Mouse (Mus musculus) intestine, embryonic 14.5 days (tissue): ENCODE measurements around the gene Grin3b. TPM values are rescaled to one million over a fixed set of nuclear protein-coding genes. Genes with fewer than 3 reads are reported as not detected.

Experiments used
- ATAC-seq: fragments of 200-750 bp; cut with Nextera tagmentation; replicated peaks from 2 replicates; pipeline ENCODE4 v1.8.0; 2017; ENCODE audit warnings: low read depth, moderate number of reproducible peaks, moderate TSS enrichment, moderate library complexity; ENCODE audit not compliant: low FRiP score, low TSS enrichment
- DNase-seq: peaks from one replicate; pipeline ENCODE4 v3.0.0-alpha.2; 2018; ENCODE audit warnings: low spot score
- H3K27ac ChIP-seq: fragments of 300-500 bp; sonication (generic); 2 replicates; pipeline ENCODE4 v1.5.1; 2014; ENCODE audit warnings: low read depth, mild to moderate bottlenecking, control low read depth
- H3K27me3 ChIP-seq: fragments of 300-500 bp; sonication (generic); replicated peaks from 2 replicates; pipeline ENCODE4 v1.6.1; 2014; ENCODE audit warnings: low read length, control low read depth; ENCODE audit not compliant: control insufficient read depth, insufficient read depth
- H3K36me3 ChIP-seq: fragments of 300-500 bp; sonication (generic); 2 replicates; pipeline ENCODE4 v1.6.1; 2014; ENCODE audit warnings: low read length, control low read depth; ENCODE audit not compliant: control insufficient read depth, insufficient read depth
- H3K4me1 ChIP-seq: fragments of 300-500 bp; sonication (generic); replicated peaks from 2 replicates; pipeline ENCODE4 v1.6.1; 2014; ENCODE audit warnings: low read length, control low read depth, mixed read lengths; ENCODE audit not compliant: control insufficient read depth, insufficient read depth
- H3K4me2 ChIP-seq: fragments of 300-500 bp; sonication (generic); 2 replicates; pipeline ENCODE4 v1.6.1; 2014; ENCODE audit warnings: low read length
- H3K4me3 ChIP-seq: fragments of 300-500 bp; sonication (generic); 2 replicates; pipeline ENCODE4 v1.5.1; 2014; ENCODE audit warnings: low read depth, low read length, control low read depth, mixed read lengths
- H3K9ac ChIP-seq: fragments of 300-500 bp; sonication (generic); 2 replicates; pipeline ENCODE4 v1.6.1; 2014; ENCODE audit warnings: mild to moderate bottlenecking, low read length
- H3K9me3 ChIP-seq: fragments of 300-500 bp; sonication (generic); 2 replicates; pipeline ENCODE4 v1.6.1; 2016; ENCODE audit warnings: low read length, control low read depth; ENCODE audit not compliant: control insufficient read depth
- WGBS: fragments of 180-500 bp; shearing (Covaris S2); extraction: QIAGEN DNeasy Blood & Tissue Kit; methylation state at CpG from one replicate; pipeline ENCODE4 v1.1.7; 2014; 5-methylcytosine and 5-hydroxymethylcytosine counted together
- polyA plus RNA-seq: library from polyadenylated mRNA; unstranded; fragments of >200 nt; fragmentation: Nextera tagmentation; extraction: Ambion mirVana; gene quantifications from 2 replicates; pipeline ENCODE4 v1.2.1, GENCODE M21; 2014

Grin3b gene
- polyA plus RNA-seq, 1 experiment from 2014 or later = 0.28 TPM

DNA sequence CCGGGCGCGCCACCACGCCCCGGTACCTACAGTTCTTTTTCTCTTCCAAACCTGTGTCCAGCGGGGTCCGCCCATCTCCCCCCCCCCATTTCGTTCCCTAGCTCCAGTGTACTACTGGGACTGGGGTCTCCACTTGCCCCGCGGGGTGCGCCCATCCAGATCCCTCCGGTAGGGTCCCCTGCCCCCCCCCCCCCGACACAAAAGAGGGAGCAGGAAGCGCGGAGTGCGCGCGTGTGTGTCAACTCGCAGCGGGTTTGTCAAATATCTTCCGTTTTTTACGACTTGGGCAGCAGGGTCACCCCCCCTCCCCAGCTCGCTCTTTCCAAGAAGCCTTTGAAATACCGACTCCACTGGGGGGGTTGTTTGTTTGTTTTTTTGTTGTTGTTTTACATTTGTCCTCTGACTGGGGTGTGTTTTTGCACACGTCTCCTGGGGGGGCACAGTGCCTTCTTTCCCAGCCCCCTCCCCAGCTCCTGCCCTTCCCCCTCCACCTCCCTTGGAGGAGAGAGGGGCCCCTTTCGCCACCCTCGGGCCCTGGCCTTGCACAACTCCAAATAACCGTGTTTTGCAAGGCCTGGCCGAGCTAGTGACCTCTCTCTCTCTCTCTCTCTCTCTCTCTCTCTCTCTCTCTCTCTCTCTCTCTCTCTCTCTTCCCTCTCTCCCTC, 42.4 kb upstream of the Grin3b start:
- peaks cover 32% of the 10 kb centered on the region for H3K4me1 ChIP-seq
- H3K36me3 ChIP-seq = peaks cover 23% of the 10 kb centered on the region
- H3K27ac ChIP-seq = peak overlapping the region; percentile 80
- H3K9me3 ChIP-seq = no peaks in the 10 kb centered on the region
- peak overlapping the region; percentile 76 for H3K9ac ChIP-seq
- H3K4me3 ChIP-seq = peak overlapping the region; percentile 58
- under 1% methylated on average over 29 of the region's 29 CpGs for WGBS
- DNase-seq (peak; percentile 79), ATAC-seq (no peak)
- H3K4me2 ChIP-seq = peak overlapping the region; percentile 88
- H3K27me3 ChIP-seq = no peaks in the 10 kb centered on the region; the same call in 1 of the 2 replicates

DNA sequence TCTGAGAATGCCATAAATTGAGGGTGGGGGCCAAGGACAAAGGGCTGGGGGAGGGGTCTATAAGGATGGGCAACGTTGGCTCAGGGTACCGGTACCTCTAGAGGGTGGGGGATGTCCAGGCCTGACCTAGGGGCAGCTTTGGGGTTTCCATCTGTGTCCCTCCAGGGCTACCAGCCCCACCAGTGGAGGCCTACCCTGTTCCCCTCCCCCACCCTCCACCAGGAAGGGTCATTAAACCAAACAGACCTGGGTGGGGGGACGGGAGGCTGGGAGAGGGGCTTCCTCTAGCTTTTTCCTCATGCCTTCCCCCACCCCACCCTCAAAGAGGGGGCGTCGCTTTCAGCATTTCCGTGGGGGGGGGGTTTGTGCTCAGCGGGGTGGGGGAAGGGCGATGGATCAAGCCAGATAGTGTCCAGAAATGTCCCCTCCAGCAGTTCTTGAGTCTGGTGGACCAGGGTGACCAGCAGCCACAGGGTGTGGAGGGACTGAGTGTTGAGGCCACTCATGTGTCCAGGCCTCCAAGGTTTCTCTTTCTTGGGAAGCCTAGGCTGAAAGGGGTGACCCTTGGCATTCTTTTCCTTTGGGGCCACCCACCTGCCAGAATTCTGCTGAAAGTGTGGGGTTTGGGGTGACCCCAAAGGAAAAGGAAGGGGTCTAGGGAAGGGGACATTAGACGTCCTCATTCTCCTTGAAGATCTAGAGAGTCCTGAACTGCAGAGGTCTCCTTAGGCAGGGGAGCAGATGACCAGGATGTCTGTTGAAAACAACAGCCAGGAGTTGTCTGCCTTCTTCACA, 41.4 kb upstream of the Grin3b start:
- Histone ChIP-seq H3K27me3 (no peaks in the 10 kb centered on the region), H3K4me1 (peaks cover 33% of the 10 kb centered on the region), H3K9me3 (no peaks in the 10 kb centered on the region), H3K9ac (peak overlapping the region; percentile 46; the same call in 1 of the 2 replicates), H3K36me3 (peaks cover 30% of the 10 kb centered on the region), H3K4me3 (peak overlapping the region; percentile 58), H3K27ac (peak overlapping the region; percentile 54; the same call in 1 of the 2 replicates), H3K4me2 (peak overlapping the region; percentile 88)
- 15% methylated on average over 9 of the region's 9 CpGs for WGBS
- peak; percentile 55 for DNase-seq
- no peak for ATAC-seq

DNA sequence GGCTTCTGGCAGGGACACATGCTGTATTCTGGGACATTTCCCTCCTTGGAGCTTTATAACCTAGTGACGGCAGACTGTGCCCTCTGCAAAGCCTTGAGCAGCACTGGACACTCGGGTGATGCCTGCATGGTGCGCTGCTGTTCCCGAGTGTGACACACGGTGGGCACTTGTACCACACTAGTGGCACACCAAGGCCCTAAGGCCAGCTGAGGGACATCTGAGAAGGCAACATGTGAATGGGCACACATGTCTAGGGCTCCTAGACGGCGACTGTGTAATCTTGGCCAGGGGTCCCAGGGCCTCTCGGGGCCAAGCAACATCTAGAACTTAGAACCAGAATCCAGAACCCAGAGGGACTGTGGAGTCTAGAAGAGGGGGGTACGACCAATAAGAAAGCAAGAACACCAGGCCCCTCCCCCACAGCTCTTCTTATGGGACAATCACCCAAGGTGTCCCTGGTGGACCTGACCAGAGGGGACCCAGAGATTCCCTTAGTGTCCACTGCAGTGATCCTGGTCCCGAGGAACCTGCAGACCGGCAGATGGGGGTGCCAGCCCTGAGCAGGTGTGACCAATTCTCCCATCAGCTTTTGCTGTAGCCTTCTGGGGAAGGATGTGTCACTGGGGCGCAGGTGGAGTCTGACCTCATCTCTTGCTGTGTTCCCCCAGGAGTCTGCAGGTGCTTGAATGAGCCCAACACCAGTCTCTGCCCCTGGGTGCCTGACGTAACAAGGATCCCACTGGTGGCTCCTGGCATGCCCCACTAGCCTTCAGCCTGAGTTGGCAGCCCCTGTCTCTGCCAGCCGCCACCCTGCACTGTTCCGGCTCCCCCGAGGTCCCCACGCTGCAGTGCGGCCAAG, 40.3 kb upstream of the Grin3b start:
- Histone ChIP-seq H3K4me3 (no peak overlapping the region), H3K27me3 (no peaks in the 10 kb centered on the region), H3K4me2 (no peak overlapping the region), H3K9me3 (no peaks in the 10 kb centered on the region), H3K9ac (0 out of 2 replicates have a peak overlapping the region, but pooled peaks have one; percentile 7), H3K4me1 (peaks cover 36% of the 10 kb centered on the region), H3K27ac (no peak overlapping the region), H3K36me3 (peaks cover 33% of the 10 kb centered on the region)
- no peak for ATAC-seq
- no peak for DNase-seq
- 87% methylated on average over 18 of the region's 18 CpGs for whole genome bisulfite sequencing

DNA sequence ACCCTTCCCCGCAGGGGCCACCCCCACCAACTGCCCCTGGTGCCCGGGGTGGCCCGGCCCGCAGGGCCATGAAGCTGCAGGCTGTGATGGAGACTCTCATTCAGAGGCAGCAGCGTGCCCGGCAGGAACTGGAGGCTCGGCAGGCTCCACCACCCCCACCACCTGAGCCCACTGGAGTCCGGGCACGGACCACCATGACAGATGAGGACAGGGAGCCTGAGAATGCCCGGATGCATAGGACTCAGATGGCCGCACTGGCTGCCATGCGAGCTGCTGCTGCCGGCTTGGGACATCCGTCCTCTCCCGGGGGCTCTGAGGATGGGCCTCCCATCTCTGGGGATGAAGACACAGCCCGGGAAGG, 39.7 kb upstream of the Grin3b start:
- H3K9ac ChIP-seq = no peak overlapping the region
- no peak for ATAC-seq
- WGBS = 91% methylated on average over 16 of the region's 16 CpGs

DNA sequence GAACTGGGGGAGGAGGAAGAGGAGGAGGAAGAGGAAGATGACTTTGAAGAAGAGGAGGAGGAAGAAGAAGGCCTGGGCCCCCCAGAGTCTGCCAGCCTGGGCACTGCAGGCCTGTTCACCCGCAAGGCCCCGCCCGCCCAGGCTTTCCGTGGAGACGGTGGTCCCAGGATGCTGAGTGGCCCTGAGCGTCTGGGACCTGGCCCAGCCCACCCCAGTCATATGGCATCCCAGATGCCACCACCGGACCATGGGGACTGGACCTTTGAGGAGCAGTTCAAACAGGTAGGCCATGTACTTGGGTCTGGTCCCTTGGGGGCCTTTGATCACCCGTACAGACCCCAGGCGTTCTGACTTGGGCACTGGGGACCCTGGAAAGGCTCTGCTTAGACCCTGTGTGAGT, 38.7 kb upstream of the Grin3b start:
- Histone ChIP-seq H3K27ac (no peak overlapping the region), H3K9ac (no peak overlapping the region), H3K4me3 (no peak overlapping the region), H3K4me1 (peaks cover 37% of the 10 kb centered on the region), H3K9me3 (no peaks in the 10 kb centered on the region), H3K4me2 (no peak overlapping the region), H3K27me3 (no peaks in the 10 kb centered on the region), H3K36me3 (peaks cover 44% of the 10 kb centered on the region)
- DNase-seq (no peak), ATAC-seq (no peak)
- WGBS = 76% methylated on average over 9 of the region's 9 CpGs

More for the DNA sequence above, 39.7 kb upstream of the Grin3b start:
- DNase-seq = no peak
- Histone ChIP-seq H3K27ac (no peak overlapping the region), H3K4me1 (peaks cover 33% of the 10 kb centered on the region), H3K36me3 (peaks cover 39% of the 10 kb centered on the region), H3K4me2 (no peak overlapping the region), H3K4me3 (no peak overlapping the region), H3K9me3 (no peaks in the 10 kb centered on the region), H3K27me3 (no peaks in the 10 kb centered on the region)

DNA sequence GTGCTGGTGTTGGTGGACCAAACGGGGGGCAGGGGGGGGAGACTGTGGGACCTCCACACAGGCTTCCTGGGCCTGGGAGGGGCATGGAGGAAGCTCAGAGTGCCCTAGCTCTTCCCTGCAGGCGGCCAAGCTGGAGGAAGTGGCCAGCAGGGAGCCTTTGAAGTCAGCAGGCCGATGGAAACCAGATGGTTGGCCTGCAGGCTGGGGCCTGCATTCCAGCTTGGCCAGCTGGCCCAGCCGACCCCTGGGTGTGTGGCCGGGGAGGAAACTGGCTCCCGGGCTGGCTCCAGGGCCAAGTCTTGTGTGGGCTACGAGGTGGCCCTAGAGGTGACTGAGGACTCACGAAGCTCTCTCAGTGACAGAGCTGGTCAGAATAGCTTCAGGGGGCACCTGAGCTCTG, 37.8 kb upstream of the Grin3b start:
- H3K4me1 ChIP-seq = peaks cover 39% of the 10 kb centered on the region
- ATAC-seq = no peak
- no peaks in the 10 kb centered on the region for H3K27me3 ChIP-seq
- no peaks in the 10 kb centered on the region for H3K9me3 ChIP-seq
- DNase-seq = no peak
- 0 out of 2 replicates have a peak overlapping the region, but pooled peaks have one; percentile 7 for H3K9ac ChIP-seq
- peak overlapping the region; percentile 43; the same call in 1 of the 2 replicates for H3K27ac ChIP-seq
- no peak overlapping the region for H3K4me2 ChIP-seq
- H3K36me3 ChIP-seq = peaks cover 53% of the 10 kb centered on the region
- 22% methylated on average over 8 of the region's 8 CpGs for WGBS
- no peak overlapping the region for H3K4me3 ChIP-seq

DNA sequence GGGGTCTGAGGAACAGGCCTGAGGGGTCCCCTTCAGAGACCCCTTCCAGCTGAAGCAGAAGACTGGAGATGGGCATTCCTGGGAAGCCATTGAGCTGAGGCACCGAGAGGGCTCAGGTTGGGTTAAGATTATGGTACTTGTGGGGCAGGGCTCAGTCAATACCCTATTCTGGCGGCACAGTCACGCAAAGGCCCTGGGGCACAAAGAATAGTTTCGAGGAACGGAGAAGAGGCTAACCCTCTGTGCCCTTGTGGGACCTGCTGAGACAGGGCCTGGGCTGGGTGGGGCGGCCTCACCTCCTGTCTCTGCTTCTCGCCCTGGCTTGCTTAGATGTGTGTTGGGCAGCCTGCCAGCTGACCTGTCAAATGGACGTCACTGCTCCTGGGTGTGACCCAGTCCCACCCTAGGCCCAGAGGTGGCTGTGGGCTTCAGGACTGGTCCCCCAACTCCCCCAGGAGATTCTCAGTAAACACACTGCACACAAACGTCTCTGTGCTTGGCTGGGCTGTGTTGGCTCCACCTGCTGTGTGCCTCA, 37.3 kb upstream of the Grin3b start:
- H3K9me3 ChIP-seq = no peaks in the 10 kb centered on the region
- ATAC-seq = no peak
- 61% methylated on average over 9 of the region's 9 CpGs for WGBS
- no peak overlapping the region for H3K4me3 ChIP-seq
- DNase-seq = no peak
- 0 out of 2 replicates have a peak overlapping the region, but pooled peaks have one; percentile 43 for H3K27ac ChIP-seq
- no peak overlapping the region for H3K4me2 ChIP-seq
- peaks cover 39% of the 10 kb centered on the region for H3K4me1 ChIP-seq
- peaks cover 57% of the 10 kb centered on the region for H3K36me3 ChIP-seq
- H3K27me3 ChIP-seq = no peaks in the 10 kb centered on the region
- H3K9ac ChIP-seq = no peak overlapping the region

DNA sequence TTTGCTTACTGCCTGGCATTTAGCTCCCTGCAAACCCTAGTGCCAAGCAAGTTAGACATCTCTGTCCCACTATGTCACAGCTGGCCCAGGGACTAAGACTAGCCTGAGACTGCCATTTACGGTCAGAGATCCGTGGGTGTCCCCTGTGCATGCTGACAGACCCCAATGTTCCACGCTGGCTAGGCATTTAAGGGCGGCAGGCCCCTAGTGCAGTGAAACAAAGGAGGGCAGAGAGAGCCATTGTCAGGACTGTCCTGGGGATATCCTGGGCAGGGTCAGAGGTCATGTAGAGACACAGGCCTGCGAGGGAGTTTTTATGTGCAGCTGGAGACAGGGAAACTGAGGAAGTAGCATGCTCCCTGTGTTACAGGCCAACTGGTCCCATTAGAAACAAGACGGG, 36.7 kb upstream of the Grin3b start:
- no peaks in the 10 kb centered on the region for H3K27me3 ChIP-seq
- H3K9ac ChIP-seq = no peak overlapping the region
- WGBS = 72% methylated on average over 6 of the region's 6 CpGs
- ATAC-seq (no peak), DNase-seq (no peak)
- H3K4me1 ChIP-seq = peaks cover 37% of the 10 kb centered on the region
- peaks cover 57% of the 10 kb centered on the region for H3K36me3 ChIP-seq
- no peak overlapping the region for H3K4me3 ChIP-seq
- H3K27ac ChIP-seq = no peak overlapping the region
- no peak overlapping the region for H3K4me2 ChIP-seq
- H3K9me3 ChIP-seq = no peaks in the 10 kb centered on the region
